Mouse (Mus musculus) liver, adult 2 months (tissue): ENCODE results near the gene Bcar3.

Experiments
- CTCF ChIP-seq: fragments of 200-500 bp; IDR thresholded peaks from 2 replicates; pipeline ENCODE4 v1.5.1; 2011; ENCODE audit warnings: low read depth, low read length, control low read depth
- POLR2A ChIP-seq: fragments of 200-500 bp; IDR thresholded peaks from 2 replicates; pipeline ENCODE4 v1.6.1; 2011; ENCODE audit warnings: low read length, control low read depth; ENCODE audit not compliant: insufficient read depth; ENCODE audit errors: extremely low read depth

DNA sequence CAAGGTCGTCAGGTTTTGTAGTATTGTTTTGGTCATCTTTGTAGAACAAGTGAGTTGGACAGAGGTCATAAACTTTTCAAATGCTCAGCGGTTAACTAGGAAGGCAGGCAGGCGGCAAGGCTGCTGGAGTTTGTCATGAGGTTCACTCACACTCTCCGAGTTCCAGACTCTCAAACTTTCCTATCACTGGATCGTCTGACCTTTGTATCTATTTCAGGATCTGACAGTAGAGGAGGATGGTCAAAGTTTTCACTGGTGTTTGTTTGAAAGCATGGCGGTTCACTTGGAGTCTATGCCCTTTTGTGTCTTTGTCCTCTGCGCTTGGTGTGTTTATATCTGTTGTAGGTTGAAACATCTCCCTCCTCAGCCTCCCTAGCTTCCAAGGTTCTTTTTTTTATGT, 127.9 kb downstream of the Bcar3 start:
- TF ChIP-seq CTCF (no peak), POLR2A (no peak)
